Mouse (Mus musculus) urinary bladder, postnatal 14 days (tissue): ENCODE results near the gene Ankrd24.
A peak's percentile ranks its signal among the peaks of the same experiment; 100 is the strongest.
"Not testable (repeated sequence)": the region's sequence is repeated elsewhere in the genome, so short reads cannot be mapped to it uniquely, and the experiment has no call there.

Source experiments
- DNase-seq: peaks from one replicate; pipeline ENCODE4 v3.0.0; 2021; ENCODE audit warnings: low spot score

Gene Ankrd24

DNA sequence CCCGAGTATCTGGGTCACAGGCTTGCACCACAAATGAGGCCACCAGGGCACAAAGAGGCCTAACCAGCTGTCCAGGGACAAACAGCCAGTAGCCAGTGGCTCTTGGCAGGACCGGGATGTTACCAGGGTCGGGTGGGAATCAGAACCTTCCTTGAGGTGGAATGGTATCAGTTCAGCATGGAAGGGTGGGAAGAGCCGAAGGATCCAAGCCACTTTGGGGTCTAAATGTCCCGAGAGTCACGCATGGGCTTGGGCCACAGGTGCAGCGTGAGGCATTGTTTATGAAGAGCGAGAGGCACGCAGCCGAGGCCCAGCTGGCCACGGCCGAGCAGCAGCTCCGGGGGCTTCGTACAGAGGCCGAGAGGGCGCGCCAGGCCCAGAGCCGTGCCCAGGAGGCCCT lies 16.4 kb downstream of the Ankrd24 start:
- no peak for DNase-seq

DNA sequence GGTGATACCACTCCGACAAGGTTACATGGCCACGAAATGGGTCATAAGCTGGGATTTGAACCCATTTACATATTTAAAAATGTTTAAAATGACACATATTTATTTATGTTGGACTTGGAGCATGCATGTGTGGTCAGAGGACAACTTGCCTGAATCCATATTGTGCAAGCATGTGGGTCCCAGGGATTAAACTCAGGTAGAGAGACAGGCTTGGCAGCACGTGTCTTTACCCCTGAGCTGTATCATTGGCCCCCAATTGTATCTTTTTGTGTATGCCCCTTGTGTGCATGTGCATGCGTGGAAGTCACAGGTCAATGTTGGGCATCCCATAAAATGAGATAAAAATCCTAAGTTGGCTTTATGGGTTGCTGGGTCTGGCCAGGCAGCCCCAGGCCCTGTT lies 17.1 kb downstream of the Ankrd24 start:
- no peak for DNase-seq

DNA sequence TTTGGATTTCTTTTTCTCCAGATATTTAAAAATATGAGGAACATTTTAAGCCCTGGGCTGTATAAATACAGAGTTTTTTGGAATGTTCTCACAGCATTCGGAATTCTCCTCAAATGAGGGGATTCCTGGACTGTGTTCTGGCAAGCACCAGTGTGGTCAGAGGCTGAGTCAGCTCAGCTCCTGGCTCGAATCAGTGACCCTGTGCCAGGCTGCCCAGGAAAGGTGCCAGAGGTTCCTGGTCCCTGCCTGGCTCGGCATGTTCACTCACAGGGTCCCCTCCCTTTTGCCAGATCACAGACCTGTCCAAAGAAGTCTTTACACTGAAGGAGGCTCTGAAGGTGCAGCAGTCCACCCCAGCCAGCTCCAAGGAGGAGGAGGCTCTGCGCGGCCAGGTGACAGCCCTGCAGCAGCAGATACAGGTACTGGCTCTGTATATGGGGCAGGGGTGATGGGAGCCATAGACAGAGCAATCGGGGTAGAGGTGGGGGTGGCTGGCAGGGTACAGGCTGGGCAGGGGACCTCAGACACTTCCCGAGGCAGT lies 17.7 kb downstream of the Ankrd24 start:
- no peak for DNase-seq

DNA sequence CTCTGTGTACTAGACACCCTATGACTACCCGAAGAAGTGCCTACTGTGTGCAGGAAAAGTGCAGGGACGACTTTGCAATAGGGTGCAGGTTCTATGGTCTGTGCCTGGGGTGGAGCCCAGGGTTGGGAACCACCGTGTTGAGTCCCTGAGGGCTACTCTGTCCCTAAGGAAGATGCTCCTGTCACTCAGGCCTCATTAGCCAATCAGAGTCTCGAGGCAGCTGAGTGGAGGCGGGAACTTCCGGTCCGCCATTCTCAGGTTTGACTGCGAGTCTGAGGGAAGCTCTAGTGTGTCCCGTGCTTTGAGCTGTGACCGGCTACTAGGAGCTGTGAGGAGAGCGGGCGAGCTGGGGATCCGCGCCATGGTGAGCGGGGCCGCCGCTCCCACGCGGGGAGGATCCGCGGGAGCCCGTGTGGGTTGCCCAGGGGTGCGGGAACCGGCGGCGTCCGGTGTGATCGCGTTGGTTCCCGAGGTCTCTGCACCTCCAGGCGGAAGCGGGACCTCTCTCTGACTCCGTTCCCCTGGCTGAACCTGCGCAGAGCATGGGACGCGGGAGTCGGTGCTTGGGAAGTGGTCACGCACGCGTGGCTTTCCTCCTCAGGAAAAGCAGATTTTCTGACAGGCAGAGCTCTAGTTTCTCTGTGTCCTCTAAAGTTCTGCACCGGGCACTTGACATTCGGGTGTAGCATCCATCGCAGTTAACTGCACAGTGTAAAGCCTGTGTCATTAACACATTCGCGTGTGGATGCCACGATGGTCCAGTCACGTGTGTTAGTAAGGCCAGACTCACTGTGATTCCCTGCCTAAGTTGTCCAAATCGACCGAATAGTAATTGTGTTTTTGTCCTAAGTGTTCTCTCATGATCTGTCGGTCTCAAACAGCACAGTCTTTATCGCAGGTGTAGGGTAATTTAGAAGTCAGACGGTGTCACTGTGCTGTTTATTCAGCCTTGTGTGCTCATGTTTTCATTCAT lies 20.7 kb downstream of the Ankrd24 start, which contains the start of gene Gm10778:
TSS of gene Gm10778 (plus strand) at position 257 of the 973 bp plus-strand sequence.
- DNase-seq, result peak; percentile 88

DNA sequence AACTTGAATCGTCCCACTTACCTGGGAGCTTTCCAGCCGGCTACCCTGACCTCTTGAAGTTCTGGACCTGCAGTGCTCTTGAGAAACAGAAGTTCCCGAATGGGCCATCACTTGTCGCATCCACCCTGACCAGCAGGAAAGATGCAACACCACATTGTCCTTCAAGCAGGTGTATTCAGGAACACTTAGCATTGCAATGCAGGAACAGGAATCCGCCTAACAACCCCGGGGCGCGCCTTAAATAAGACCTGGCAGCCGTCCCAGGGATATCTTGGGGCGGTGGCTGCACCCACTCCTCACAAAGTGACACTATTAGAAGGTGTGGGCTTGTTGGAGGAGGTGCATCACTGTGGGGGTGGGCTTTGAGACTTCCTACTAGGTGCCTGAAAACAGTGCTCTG lies 26.8 kb downstream of the Ankrd24 start:
- no peak for DNase-seq

DNA sequence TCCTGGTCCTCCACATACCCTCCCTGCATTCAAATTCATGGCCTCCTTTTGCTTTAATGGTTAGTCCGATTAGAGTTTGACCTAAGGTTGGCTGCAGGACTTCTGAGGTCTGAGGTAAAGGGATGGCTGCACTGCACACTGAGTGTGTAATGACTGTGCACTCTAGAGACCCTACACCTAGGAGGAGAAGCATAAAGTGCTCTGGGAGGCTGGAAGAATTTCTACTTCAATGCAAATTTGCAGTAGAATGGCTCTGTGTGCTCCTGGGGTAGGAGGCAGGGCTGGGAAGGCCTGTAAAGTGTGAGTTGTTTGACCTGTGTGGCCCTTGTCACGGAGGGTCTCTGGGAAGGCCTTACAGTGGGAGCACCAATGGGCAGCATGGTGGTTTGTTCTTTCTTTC lies 27.8 kb downstream of the Ankrd24 start:
- no peak for DNase-seq

DNA sequence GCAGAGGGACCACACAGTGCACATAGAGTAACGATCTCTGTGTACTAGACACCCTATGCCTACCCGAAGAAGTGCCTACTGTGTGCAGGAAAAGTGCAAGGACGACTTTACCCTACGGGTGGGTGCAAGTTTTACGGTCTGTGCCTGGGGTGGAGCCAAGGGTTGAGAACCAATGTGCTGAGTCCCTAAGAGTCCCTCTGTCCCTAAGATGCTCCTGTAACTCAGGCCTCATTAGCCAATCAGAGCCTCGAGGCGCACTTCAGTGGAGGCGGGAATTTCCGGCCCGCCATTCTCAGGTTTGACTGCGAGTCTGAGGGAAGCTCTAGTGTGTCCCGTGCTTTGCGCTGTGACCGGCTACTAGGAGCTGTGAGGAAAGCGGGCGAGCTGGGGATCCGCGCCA lies 58.8 kb downstream of the Ankrd24 start:
- DNase-seq, result not testable (repeated sequence)
